Mouse (Mus musculus) monocyte, adult 5-6 weeks (primary cell): ENCODE results near the gene Colgalt1. TPM values are rescaled to one million over a fixed set of nuclear protein-coding genes. Genes with fewer than 3 reads are reported as not detected.

Source experiments
- ATAC-seq: fragments of 153-309, 156-312 bp; replicated peaks from 2 replicates; pipeline ENCODE4 v1.8.0; 2017; ENCODE audit warnings: mild to moderate bottlenecking; ENCODE audit not compliant: low TSS enrichment, insufficient number of reproducible peaks, severe bottlenecking, poor library complexity, low FRiP score
- total RNA-seq: library from RNA; stranded (forward); fragments of 200-1000, 200-491, 200-594 nt; gene quantifications from 3 replicates; pipeline ENCODE4 v1.2.3, GENCODE M21; 2017

Gene Colgalt1
- total RNA-seq, 1 experiment from 2014 or later: 39.9 TPM

DNA sequence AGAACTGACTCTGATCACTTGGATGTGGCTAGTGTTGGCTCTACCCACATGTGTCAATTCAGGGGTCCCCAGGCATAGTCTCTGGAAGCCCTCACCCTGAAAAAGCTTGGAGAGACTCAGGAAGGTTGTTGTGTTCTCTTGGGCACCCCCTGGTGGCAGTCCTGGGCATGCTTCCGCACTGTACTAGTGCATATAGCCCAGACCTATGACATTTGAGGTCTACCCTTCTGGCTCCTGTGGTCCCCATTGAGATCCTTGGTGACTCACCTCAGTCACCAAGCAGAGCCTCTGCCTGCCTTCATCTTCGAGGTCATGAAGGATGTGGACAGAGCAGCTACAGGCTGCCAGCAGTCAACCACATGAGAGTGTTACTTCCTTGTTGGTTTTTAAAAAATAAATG is 23.9 kb upstream of the Colgalt1 start:
- peak; percentile 35 for ATAC-seq

DNA sequence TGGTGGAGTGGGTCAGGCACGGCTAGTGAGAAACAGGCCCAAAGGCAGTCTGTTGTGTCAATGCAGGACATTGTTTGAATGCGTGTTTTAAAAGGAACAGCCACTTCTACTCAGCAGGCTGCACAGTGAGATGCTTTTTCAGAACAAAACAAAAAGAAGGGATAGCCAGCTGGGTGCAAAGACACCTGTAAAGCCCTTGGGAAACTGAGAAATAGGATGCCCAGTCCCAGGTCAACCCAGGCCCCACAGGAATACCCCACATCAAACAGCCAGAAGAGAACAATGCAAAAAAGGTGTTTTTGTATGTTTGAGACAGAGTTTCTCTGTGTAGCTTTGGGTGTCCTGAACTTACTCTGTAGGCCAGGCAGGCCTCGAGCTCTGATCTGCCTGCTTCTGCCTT is 22.0 kb upstream of the Colgalt1 start:
- ATAC-seq: no peak

GRCm38 (mm10) chr8:71591017-71591416 is 19.8 kb upstream of the Colgalt1 start:
- no peak for ATAC-seq

DNA sequence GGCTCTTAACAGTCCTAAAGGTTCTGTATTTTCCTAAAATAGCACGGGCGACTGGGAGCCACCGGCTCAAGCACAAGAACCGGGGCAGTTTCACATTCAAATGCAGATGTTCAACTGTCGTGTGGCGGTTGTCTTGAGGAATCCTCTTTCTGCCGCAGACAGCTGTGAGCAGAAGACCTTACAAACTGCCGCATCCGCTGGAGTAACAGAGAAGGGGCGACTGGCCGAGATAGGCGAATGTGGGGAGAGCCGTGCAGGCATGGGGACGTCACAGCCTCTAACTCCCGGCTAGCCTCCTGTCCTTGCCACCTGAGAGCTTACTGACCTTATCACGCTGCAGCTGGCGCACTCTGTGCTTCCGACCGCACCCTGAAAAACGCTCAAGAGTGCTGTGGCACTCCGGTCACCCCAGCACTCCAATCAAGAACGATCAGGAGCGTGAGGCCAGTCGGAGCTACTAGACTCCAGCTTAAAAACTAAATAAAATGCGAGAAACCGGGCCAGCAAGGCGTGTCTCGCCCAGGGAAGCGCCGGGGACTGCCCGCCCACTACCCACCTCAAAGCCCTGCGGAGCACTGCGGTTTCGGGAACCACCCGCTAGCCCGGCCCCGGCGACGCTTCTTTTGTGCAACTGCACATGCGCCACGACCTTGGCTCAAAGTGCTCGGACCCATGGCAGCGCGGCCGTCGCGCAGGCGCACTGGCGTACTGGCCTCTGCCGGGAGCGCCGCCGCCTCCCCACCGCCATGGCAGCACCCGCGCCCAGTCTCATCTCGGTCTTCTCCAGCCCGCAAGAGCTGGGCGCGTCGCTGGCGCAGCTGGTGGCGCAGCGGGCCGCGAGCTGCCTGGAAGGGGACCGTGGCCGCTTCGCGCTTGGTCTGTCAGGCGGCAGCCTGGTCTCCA is 19.1 kb upstream of the Colgalt1 start, which contains the start of gene Pgls:
Gene Pgls (plus strand): TSS at position 706 of the 903 bp plus-strand sequence.
- peak; percentile 51 for ATAC-seq

GRCm38 (mm10) chr8:71592374-71593170 is 18.2 kb upstream of the Colgalt1 start:
- no peak for ATAC-seq

- ATAC-seq: no peak
Measured at GRCm38 (mm10) chr8:71593556-71594323, 17.1 kb upstream of the Colgalt1 start.

DNA sequence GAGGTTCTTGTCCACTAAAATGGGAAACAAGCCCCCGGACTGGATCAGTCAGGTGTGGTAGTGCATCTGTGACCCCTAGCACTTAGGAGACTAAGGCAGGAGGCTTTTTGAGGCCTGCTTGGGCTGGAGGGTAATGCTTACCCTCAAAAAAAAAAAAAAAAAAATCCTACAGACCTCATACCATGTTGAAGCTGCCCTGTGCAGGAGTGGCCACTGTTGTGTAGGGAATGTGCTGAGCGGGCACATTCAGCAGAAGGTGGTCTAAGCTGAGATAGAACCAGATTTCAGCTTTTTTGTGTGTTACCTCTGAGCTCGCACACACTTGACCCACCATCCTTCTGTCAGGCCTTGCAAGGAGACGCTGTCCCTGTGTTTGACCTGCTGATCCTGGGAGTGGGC is 16.5 kb upstream of the Colgalt1 start:
- no peak for ATAC-seq

GRCm38 (mm10) chr8:71595862-71596261 is 14.9 kb upstream of the Colgalt1 start:
- ATAC-seq: peak; percentile 33; the same call in 1 of the 2 replicates

DNA sequence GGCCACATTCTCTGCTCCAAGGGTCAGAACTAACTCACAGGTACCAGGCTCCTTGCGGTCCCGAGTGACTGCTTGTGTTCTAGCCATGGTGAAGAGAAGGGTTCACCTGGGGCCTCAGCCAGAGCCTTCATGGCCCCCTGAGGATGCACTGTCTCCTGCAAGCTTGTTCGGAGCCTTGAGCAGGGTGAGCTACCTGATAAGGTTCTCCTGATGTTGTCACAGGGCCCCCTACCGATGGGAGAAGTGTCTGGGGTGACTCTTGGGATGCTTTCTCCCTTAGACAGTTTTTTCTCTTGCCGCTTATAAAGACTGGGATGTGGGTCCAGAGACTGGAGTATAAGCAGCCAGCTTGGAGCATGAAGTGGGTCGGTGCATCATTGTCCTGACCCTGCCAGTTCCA is 14.4 kb upstream of the Colgalt1 start:
- ATAC-seq: no peak

- no peak for ATAC-seq
Measured at GRCm38 (mm10) chr8:71596798-71597197, 14.0 kb upstream of the Colgalt1 start.

DNA sequence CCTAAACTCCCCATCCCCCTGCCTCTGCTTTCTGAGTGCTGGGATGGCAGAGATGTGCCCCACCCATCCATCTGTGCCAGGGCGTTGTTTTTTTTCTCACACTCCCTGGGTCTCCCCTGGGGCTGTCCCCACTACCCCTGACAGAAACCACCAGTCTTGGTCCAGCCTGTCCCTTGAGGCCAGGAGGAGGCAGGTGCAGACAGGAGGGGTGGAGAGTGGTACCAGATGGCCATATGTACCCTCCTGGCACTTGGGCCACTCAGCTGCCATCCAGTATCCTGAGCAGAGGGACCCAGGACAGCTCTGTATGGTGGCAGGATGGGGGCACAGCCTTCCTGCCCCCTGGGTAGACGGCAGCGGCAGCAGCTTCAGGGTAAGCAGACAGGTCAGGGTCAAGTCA is 13.3 kb upstream of the Colgalt1 start, which contains the start of gene Fam129c:
Gene Fam129c (plus strand): TSS at position 198 of the 400 bp plus-strand sequence.
- no peak for ATAC-seq

- ATAC-seq: no peak
Measured at GRCm38 (mm10) chr8:71598375-71598774, 12.4 kb upstream of the Colgalt1 start.

DNA sequence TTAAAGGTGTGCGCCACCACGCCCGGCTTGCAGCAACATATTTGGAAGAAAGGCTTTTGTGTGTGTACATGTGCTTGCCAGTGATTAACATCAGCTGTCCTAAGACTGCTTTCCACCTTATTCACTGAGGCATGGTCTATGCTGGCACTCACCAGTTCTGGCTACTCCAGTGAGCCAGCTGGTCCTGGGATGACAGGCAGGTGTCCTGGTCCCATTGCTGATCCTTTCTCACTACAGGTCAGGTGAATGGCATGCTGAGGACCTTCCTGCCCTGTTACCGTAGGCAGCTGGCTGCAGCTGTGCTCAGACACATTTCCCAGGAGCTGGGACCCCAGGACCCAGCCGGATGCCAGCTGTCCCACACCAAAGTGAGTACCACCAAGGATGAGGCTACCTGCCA is 12.0 kb upstream of the Colgalt1 start:
- ATAC-seq: no peak

DNA sequence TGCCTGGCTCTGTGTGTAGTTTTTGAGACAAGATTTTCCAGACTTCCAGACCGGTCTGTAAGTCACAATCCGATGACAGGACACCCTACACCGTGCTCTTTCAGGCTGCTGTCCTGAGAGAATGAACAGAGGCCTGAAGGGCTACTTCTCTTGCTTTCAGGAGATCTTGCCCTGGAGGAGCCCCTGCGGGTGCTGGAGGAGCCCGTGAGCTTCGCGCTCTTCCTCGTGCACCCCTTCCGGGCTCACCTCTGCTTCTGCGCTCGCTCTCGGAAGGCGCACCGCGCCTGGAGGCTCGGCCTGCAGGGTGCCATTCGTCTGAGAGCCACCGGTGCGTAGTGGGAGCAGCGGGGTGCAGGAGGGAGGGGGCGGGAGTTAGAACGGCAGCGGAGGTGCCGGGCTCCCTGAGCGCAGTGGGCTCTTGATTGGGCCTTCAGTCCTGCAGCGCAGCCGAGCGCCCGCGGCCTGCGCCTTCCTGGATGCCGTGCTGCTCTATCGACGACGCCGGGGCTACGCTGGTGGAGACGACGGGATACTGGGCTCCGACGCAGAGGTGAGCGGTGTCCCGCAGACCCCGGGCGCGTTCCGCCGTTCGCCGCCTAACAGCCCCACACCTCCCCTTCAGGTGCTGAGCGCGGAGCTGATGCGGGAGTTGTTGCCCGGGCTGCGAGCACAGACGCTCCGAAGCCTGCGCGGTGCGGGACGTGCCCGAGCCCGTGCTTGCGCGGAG is 8.7 kb upstream of the Colgalt1 start:
- ATAC-seq: no peak

- ATAC-seq: no peak
Measured at GRCm38 (mm10) chr8:71602666-71603334, 8.0 kb upstream of the Colgalt1 start.

GRCm38 (mm10) chr8:71604021-71604420 is 6.8 kb upstream of the Colgalt1 start:
- ATAC-seq: no peak

GRCm38 (mm10) chr8:71612141-71612540 is 1.3 kb downstream of the Colgalt1 start:
- ATAC-seq: no peak

DNA sequence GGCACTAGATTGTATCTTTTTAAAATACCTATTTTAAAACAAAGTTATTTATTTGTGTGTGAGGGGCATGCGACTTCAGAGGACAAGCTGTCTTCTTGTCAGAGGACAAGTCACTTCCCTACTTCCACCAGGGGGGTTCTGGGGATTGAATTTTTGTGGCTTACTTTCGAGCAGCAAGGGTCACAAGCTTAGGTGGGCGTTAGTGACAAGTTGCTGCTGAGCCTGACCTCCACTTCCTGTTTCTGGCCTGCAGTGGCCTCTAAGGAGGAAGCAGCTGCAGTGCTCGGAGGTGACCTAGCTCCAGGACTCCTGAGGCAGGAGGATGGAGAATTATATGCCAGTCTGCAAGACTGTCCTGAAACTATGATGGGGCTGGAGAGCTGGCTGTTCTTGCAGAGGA is 2.6 kb downstream of the Colgalt1 start:
- ATAC-seq: peak; percentile 54
